16 mouse cellular contexts compared by ENCODE assay signal in genomic region chr10:127293590-127294113, GRCm38 (mm10). TPM values are rescaled to one million over a fixed set of nuclear protein-coding genes. Genes with fewer than 3 reads are reported as not detected.
DNase-seq lines count a peak whose midpoint lies in the region; ATAC-seq and TF ChIP-seq lines count a peak whose summit lies in the region.
"Had no signal": no experiment of that assay in that cellular context is flagged by ENCODE, and none has a peak within 500 bp of the region (broad histone marks: within the 10 kb centered on the region; RNA-seq: fewer than 3 reads in every experiment).

No protein-coding gene starts in this region.

- H3K4me2 ChIP-seq in heart, embryonic 12.5 days: peak overlapping the region; percentile 97
- 0 out of 2 replicates have a peak overlapping the region, but pooled peaks have one; percentile 32 for H3K4me2 ChIP-seq in lung, embryonic 14.5 days
- peak overlapping the region; percentile 95 for H3K4me2 ChIP-seq in liver, embryonic 12.5 days
- H3K4me2 ChIP-seq: hindbrain, embryonic 12.5 days; limb, embryonic 15.5 days; midbrain, embryonic 12.5 days; neural tube, embryonic 15.5 days had no signal

- H3K4me3 ChIP-seq in heart, embryonic 12.5 days: 0 out of 2 replicates have a peak overlapping the region, but pooled peaks have one; percentile 69
- no peak overlapping the region for H3K4me3 ChIP-seq in lung, embryonic 14.5 days (ENCODE audit: low read depth, low read length)
- peak overlapping the region; percentile 80; the same call in 1 of the 2 replicates for H3K4me3 ChIP-seq in liver, embryonic 12.5 days
- no peak overlapping the region for H3K4me3 ChIP-seq in small intestine, adult 2 months (ENCODE audit: low read depth, low read length)
- H3K4me3 ChIP-seq: embryonic facial prominence, embryonic 13.5 days; hindbrain, embryonic 12.5 days; limb, embryonic 15.5 days; midbrain, embryonic 12.5 days; neural tube, embryonic 15.5 days had no signal

- peaks cover 47% of the 10 kb centered on the region for H3K4me1 ChIP-seq in heart, embryonic 12.5 days (replicated peaks)
- H3K4me1 ChIP-seq in lung, embryonic 14.5 days (ENCODE audit: insufficient read depth): peaks cover 16% of the 10 kb centered on the region; the same call in 1 of the 2 replicates
- peaks cover 49% of the 10 kb centered on the region for H3K4me1 ChIP-seq in liver, embryonic 12.5 days
- H3K4me1 ChIP-seq in small intestine, adult 2 months (ENCODE audit: control insufficient read depth, insufficient read depth, insufficient read length, low read length): peaks cover 13% of the 10 kb centered on the region

- peak overlapping the region; percentile 41; the same call in 1 of the 2 replicates for H3K9ac ChIP-seq in heart, embryonic 12.5 days
- H3K9ac ChIP-seq in lung, embryonic 14.5 days: no peak overlapping the region
- H3K9ac ChIP-seq in liver, embryonic 12.5 days: peak overlapping the region; percentile 87
- H3K9ac ChIP-seq: embryonic facial prominence, embryonic 13.5 days; hindbrain, embryonic 12.5 days; limb, embryonic 15.5 days; midbrain, embryonic 12.5 days had no signal

- no peak for DNase-seq in heart, adult 11 months
- no peak for DNase-seq in lung, embryonic 14.5 days
- DNase-seq in lung, postnatal 14 days: no peak
- no peak for DNase-seq in frontal cortex, postnatal 10 days (ENCODE audit: low spot score in 2 of 2)
- DNase-seq: B cell, adult 2 months; cerebellum, adult 9-10 months; right cerebral cortex, postnatal 25 days had no signal

- TF ChIP-seq CTCF in lung, embryonic 14.5 days (IDR thresholded peaks at IDR 0.05; ENCODE audit: low read depth): no peak
- TF ChIP-seq CTCF in small intestine, adult 2 months (IDR thresholded peaks at IDR 0.05; ENCODE audit: extremely low read depth, insufficient read length, insufficient replicate concordance, low read depth, low read length): no peak

- WGBS in heart, embryonic 12.5 days: 85% methylated on average over 3 of the region's 3 CpGs
- 83% methylated on average over 3 of the region's 3 CpGs for WGBS in lung, embryonic 14.5 days
- WGBS in liver, embryonic 12.5 days (ENCODE audit: insufficient replicate concordance): 79% methylated on average over 3 of the region's 3 CpGs
- WGBS in small intestine, adult 2 months: 79% methylated on average over 3 of the region's 3 CpGs

- H3K9me3 ChIP-seq in heart, embryonic 12.5 days (replicated peaks): no peaks in the 10 kb centered on the region
- no peaks in the 10 kb centered on the region for H3K9me3 ChIP-seq in lung, embryonic 14.5 days (ENCODE audit: low read depth, low read length)
- no peaks in the 10 kb centered on the region for H3K9me3 ChIP-seq in liver, embryonic 12.5 days (replicated peaks)
- H3K9me3 ChIP-seq: embryonic facial prominence, embryonic 13.5 days; hindbrain, embryonic 12.5 days; limb, embryonic 15.5 days; midbrain, embryonic 12.5 days; neural tube, embryonic 15.5 days had no signal

- no peaks in the 10 kb centered on the region for H3K27me3 ChIP-seq in heart, embryonic 12.5 days (replicated peaks)
- no peaks in the 10 kb centered on the region for H3K27me3 ChIP-seq in lung, embryonic 14.5 days (ENCODE audit: insufficient read depth, low read length)
- H3K27me3 ChIP-seq in liver, embryonic 12.5 days (replicated peaks): no peaks in the 10 kb centered on the region
- no peaks in the 10 kb centered on the region for H3K27me3 ChIP-seq in small intestine, adult 2 months (ENCODE audit: control insufficient read depth, insufficient read depth, low read length)
- H3K27me3 ChIP-seq: embryonic facial prominence, embryonic 13.5 days; hindbrain, embryonic 12.5 days; limb, embryonic 15.5 days; midbrain, embryonic 12.5 days; neural tube, embryonic 15.5 days had no signal

- TF ChIP-seq POLR2A in small intestine, adult 2 months (IDR thresholded peaks at IDR 0.05; ENCODE audit: low read depth, low read length): no peak

- no peak overlapping the region for H3K27ac ChIP-seq in heart, embryonic 12.5 days (ENCODE audit: poor library complexity, severe bottlenecking)
- H3K27ac ChIP-seq in lung, embryonic 14.5 days (ENCODE audit: low read depth): no peak overlapping the region
- peak overlapping the region; percentile 98 for H3K27ac ChIP-seq in liver, embryonic 12.5 days
- 0 out of 2 replicates have a peak overlapping the region, but pooled peaks have one; percentile 10 for H3K27ac ChIP-seq in small intestine, adult 2 months (ENCODE audit: insufficient read depth, low read depth, low read length)
- H3K27ac ChIP-seq: embryonic facial prominence, embryonic 13.5 days; hindbrain, embryonic 12.5 days; limb, embryonic 15.5 days; midbrain, embryonic 12.5 days; neural tube, embryonic 15.5 days had no signal

- peaks cover 50% of the 10 kb centered on the region for H3K36me3 ChIP-seq in heart, embryonic 12.5 days
- H3K36me3 ChIP-seq in lung, embryonic 14.5 days (ENCODE audit: insufficient read depth): peaks cover 54% of the 10 kb centered on the region
- H3K36me3 ChIP-seq in liver, embryonic 12.5 days: peaks cover 67% of the 10 kb centered on the region
- peaks cover 44% of the 10 kb centered on the region for H3K36me3 ChIP-seq in small intestine, adult 2 months (ENCODE audit: control insufficient read depth, insufficient read depth, low read length)

- no peak for ATAC-seq in heart, embryonic 12.5 days (ENCODE audit: insufficient number of reproducible peaks, low FRiP score)
- ATAC-seq in lung, embryonic 14.5 days (ENCODE audit: insufficient read depth): no peak
- no peak for ATAC-seq in liver, embryonic 12.5 days
- ATAC-seq: inflammation-experienced regulatory T-cells, adult 6 months had no signal

RNA-seq across cellular contexts. Expression of gene Mbd6, which starts 4.8 kb away (rescaled TPM):
- 13.6 and 14.6 TPM in 2 replicates for polyA plus RNA-seq in heart, embryonic 12.5 days (2016; fragmentation: Nextera tagmentation; extraction: Ambion mirVana)
- 19.1 and 19.4 TPM in 2 replicates for polyA plus RNA-seq in lung, embryonic 14.5 days (2014; fragmentation: Nextera tagmentation; extraction: Ambion mirVana)
- polyA plus RNA-seq in liver, embryonic 12.5 days (2016; fragmentation: Nextera tagmentation; extraction: Ambion mirVana): 8.5 and 9.8 TPM in 2 replicates
- 39.3 and 76.2 TPM in 2 replicates for polyA plus RNA-seq in small intestine, adult 2 months (2012; rRNA removed)

RNA-seq across cellular contexts. Expression of gene Mars, which starts 17.9 kb away (rescaled TPM):
- 107 and 110 TPM in 2 replicates for polyA plus RNA-seq in heart, embryonic 12.5 days (2016; fragmentation: Nextera tagmentation; extraction: Ambion mirVana)
- polyA plus RNA-seq in lung, embryonic 14.5 days (2014; fragmentation: Nextera tagmentation; extraction: Ambion mirVana): 128 and 132 TPM in 2 replicates
- polyA plus RNA-seq in liver, embryonic 12.5 days (2016; fragmentation: Nextera tagmentation; extraction: Ambion mirVana): 192 and 193 TPM in 2 replicates
- polyA plus RNA-seq in small intestine, adult 2 months (2012; rRNA removed): 24.0 and 30.7 TPM in 2 replicates

RNA-seq across cellular contexts. Expression of gene Dctn2, which starts 27.5 kb away (rescaled TPM):
- 133 and 136 TPM in 2 replicates for polyA plus RNA-seq in heart, embryonic 12.5 days (2016; fragmentation: Nextera tagmentation; extraction: Ambion mirVana)
- 158 and 160 TPM in 2 replicates for polyA plus RNA-seq in lung, embryonic 14.5 days (2014; fragmentation: Nextera tagmentation; extraction: Ambion mirVana)
- polyA plus RNA-seq in liver, embryonic 12.5 days (2016; fragmentation: Nextera tagmentation; extraction: Ambion mirVana): 95.5 and 96.1 TPM in 2 replicates
- polyA plus RNA-seq in small intestine, adult 2 months (2012; rRNA removed): 92.0 and 190 TPM in 2 replicates

RNA-seq across cellular contexts. Expression of gene Arhgap9, which starts 28.1 kb away (rescaled TPM):
- 0.89 and 1.8 TPM in 2 replicates for polyA plus RNA-seq in heart, embryonic 12.5 days (2016; fragmentation: Nextera tagmentation; extraction: Ambion mirVana)
- polyA plus RNA-seq in lung, embryonic 14.5 days (2014; fragmentation: Nextera tagmentation; extraction: Ambion mirVana): 3.2 and 4.2 TPM in 2 replicates
- 15.9 and 16.9 TPM in 2 replicates for polyA plus RNA-seq in liver, embryonic 12.5 days (2016; fragmentation: Nextera tagmentation; extraction: Ambion mirVana)
- polyA plus RNA-seq in small intestine, adult 2 months (2012; rRNA removed): 7.1 and 11.2 TPM in 2 replicates

RNA-seq across cellular contexts. Expression of gene Kif5a, which starts 30.5 kb away (rescaled TPM):
- 0.37 and 0.79 TPM in 2 replicates for polyA plus RNA-seq in heart, embryonic 12.5 days (2016; fragmentation: Nextera tagmentation; extraction: Ambion mirVana)
- polyA plus RNA-seq in lung, embryonic 14.5 days (2014; fragmentation: Nextera tagmentation; extraction: Ambion mirVana): 0.64 and 1.0 TPM in 2 replicates
- 0.08 and 0.12 TPM in 2 replicates for polyA plus RNA-seq in liver, embryonic 12.5 days (2016; fragmentation: Nextera tagmentation; extraction: Ambion mirVana)
- 1.1 and 1.8 TPM in 2 replicates for polyA plus RNA-seq in small intestine, adult 2 months (2012; rRNA removed)

Comparison
In these comparisons a context has a peak if more than half of its experiments do, and no peak if none do; other contexts are left out.
1. H3K27ac ChIP-seq: peak in liver, embryonic 12.5 days (single experiment) and small intestine, adult 2 months (single experiment); none in heart, embryonic 12.5 days (single experiment) and lung, embryonic 14.5 days (single experiment).
2. H3K4me2 ChIP-seq: peak in every context shown above with its lines; median percentile 97 in heart, embryonic 12.5 days; 95 in liver, embryonic 12.5 days; 32 in lung, embryonic 14.5 days.
3. H3K4me3 ChIP-seq: peak in heart, embryonic 12.5 days (single experiment) and liver, embryonic 12.5 days (single experiment); none in lung, embryonic 14.5 days (single experiment) and small intestine, adult 2 months (single experiment).